Mouse (Mus musculus) neural tube, embryonic 14.5 days (tissue): Measurements from ENCODE around the gene Igdcc4. TPM values are rescaled to one million over a fixed set of nuclear protein-coding genes. Genes with fewer than 3 reads are reported as not detected.

Experiments used
- ATAC-seq: fragments of 200-750 bp; cut with Nextera tagmentation; 2 replicates; pipeline ENCODE4 v1.8.0; 2017; ENCODE audit warnings: low read depth, mild to moderate bottlenecking, moderate TSS enrichment, moderate library complexity
- H3K27ac ChIP-seq: fragments of 300-500 bp; sonication (generic); 2 replicates; pipeline ENCODE4 v1.5.1; 2014; ENCODE audit warnings: low read depth, mild to moderate bottlenecking, control low read depth, low read length, moderate library complexity, mixed read lengths
- H3K27me3 ChIP-seq: fragments of 300-500 bp; sonication (generic); 2 replicates; pipeline ENCODE4 v1.6.1; 2014; ENCODE audit warnings: low read length; ENCODE audit not compliant: control insufficient read depth, insufficient read depth
- H3K36me3 ChIP-seq: fragments of 300-500 bp; sonication (generic); 2 replicates; pipeline ENCODE4 v1.6.1; 2014; ENCODE audit warnings: low read length, mixed read lengths; ENCODE audit not compliant: control insufficient read depth, insufficient read depth
- H3K4me1 ChIP-seq: fragments of 300-500 bp; sonication (generic); 2 replicates; pipeline ENCODE4 v1.6.1; 2014; ENCODE audit warnings: low read length; ENCODE audit not compliant: control insufficient read depth, insufficient read depth
- H3K4me2 ChIP-seq: fragments of 300-500 bp; sonication (generic); 2 replicates; pipeline ENCODE4 v1.6.1; 2014; ENCODE audit warnings: mild to moderate bottlenecking, low read depth, low read length, control low read depth
- H3K4me3 ChIP-seq: fragments of 300-500 bp; sonication (generic); 2 replicates; pipeline ENCODE4 v1.5.1; 2014; ENCODE audit warnings: low read depth, low read length, control low read depth, mixed read lengths
- H3K9ac ChIP-seq: fragments of 300-500 bp; sonication (generic); replicated peaks from 2 replicates; pipeline ENCODE4 v1.6.1; 2014; ENCODE audit warnings: low read depth, mild to moderate bottlenecking, control low read depth, low read length, mixed read lengths
- H3K9me3 ChIP-seq: fragments of 300-500 bp; sonication (generic); 2 replicates; pipeline ENCODE4 v1.6.1; 2016; ENCODE audit warnings: low read length; ENCODE audit not compliant: control insufficient read depth
- WGBS: fragments of 180-500 bp; shearing (Covaris S2); extraction: QIAGEN DNeasy Blood & Tissue Kit; methylation state at CpG from one replicate; pipeline ENCODE4 v1.1.7; 2014; 5-methylcytosine and 5-hydroxymethylcytosine counted together
- polyA plus RNA-seq: library from polyadenylated mRNA; unstranded; fragments of >200 nt; fragmentation: Nextera tagmentation; extraction: Ambion mirVana; gene quantifications from 2 replicates; pipeline ENCODE4 v1.2.1, GENCODE M21; 2014

The Igdcc4 gene
- polyA plus RNA-seq, 1 experiment from 2014 or later: 19.4 TPM

DNA sequence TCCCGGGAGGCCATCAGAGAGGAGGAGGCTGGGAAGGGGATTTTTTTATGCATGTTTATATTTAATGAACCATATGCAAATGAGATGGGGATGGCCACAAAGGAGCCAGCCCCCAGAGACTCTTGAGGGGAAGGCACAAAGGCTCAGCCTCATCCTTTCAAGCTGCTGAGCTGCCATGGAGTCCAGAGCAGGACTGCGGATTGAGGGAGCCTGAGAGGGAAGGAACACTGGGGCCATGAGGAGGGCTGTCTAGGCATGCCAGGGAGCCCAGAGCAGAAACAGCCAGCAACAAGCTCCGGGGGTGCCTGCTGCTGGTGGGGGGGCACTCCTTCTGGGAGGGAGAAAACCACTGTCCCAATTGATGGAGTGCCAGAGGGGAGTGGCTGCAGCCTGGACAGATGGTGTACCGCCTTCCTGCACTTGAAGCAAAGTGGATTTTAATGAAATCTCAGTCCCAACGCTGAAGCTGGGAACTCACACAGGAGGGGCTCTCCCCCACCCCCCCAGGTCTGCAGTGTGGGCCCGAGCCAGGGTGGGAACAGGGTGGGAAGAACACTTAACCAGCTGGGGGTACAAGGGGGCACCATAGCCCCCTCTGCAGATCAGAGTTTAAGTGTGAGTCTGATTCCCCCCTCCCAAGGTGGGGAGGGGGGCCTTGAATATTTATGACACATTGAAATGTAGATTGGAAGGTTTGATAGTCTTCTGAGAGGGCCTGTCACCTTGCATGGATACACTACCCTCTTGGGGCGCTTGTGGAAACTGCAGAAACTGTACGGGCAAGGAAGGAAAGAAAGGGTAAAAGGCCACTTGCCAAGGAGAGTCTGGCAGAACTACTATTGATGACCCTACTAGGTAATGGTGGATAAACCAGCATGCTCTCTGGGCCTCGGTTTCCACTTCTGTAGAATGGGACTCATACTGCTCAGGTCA is 74.9 kb downstream of the Igdcc4 start:
- 9% methylated on average over 9 of the region's 9 CpGs for WGBS
- H3K4me3 ChIP-seq: no peak overlapping the region
- H3K4me2 ChIP-seq: no peak overlapping the region
- peaks cover 57% of the 10 kb centered on the region for H3K4me1 ChIP-seq
- H3K9ac ChIP-seq: no peak overlapping the region
- H3K9me3 ChIP-seq: no peaks in the 10 kb centered on the region
- no peaks in the 10 kb centered on the region for H3K36me3 ChIP-seq
- peak overlapping the region; percentile 76 for H3K27ac ChIP-seq
- H3K27me3 ChIP-seq: no peaks in the 10 kb centered on the region
- ATAC-seq: peak; percentile 66

DNA sequence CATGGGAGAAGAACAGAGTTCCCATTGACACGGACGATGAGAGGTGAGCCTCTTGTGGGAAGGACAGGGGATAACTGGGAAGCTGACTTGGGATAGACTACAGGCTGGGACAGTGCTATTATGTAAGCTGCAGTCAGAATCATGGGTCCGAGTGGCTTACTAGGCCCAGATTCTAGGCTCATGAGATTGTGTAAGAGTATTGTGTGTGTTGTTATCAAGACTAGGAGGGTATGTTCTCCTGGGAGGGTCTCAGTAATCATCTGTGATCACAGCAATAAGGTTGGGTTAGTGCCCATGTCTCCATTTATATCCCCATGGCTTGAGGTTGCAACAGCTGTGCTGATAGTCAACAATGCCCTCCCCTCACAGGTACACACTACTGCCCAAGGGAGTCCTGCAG is 76.2 kb downstream of the Igdcc4 start:
- no peak overlapping the region for H3K9ac ChIP-seq
- H3K36me3 ChIP-seq: no peaks in the 10 kb centered on the region
- no peak for ATAC-seq
- H3K4me2 ChIP-seq: no peak overlapping the region
- H3K4me1 ChIP-seq: peaks cover 57% of the 10 kb centered on the region
- H3K27me3 ChIP-seq: no peaks in the 10 kb centered on the region
- 48% methylated on average over 3 of the region's 3 CpGs for WGBS
- H3K4me3 ChIP-seq: no peak overlapping the region
- H3K9me3 ChIP-seq: no peaks in the 10 kb centered on the region
- H3K27ac ChIP-seq: peak overlapping the region; percentile 79

DNA sequence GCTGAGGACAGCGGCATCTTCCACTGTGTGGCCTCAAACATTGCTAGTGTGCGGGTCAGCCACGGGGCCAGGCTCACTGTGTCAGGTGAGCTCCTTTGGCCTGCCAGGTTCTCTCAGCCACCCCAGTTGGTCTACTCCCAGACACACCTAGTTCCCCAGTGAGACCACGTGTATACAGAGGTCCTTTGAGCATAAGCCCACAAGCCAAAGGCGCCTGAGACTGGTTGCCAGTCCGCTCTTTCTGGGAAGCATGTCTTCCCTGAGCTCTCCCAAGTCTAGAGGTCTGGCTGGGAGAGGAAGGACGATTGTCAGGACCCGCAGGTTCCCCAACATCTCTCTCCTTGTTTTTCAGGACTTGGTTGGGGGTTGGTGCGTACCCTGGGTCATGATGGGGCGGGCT is 76.6 kb downstream of the Igdcc4 start:
- WGBS: 48% methylated on average over 10 of the region's 10 CpGs
- no peak overlapping the region for H3K9ac ChIP-seq
- no peak for ATAC-seq
- H3K4me2 ChIP-seq: no peak overlapping the region
- no peaks in the 10 kb centered on the region for H3K9me3 ChIP-seq
- peaks cover 57% of the 10 kb centered on the region for H3K4me1 ChIP-seq
- H3K27ac ChIP-seq: peak overlapping the region; percentile 79
- H3K36me3 ChIP-seq: peaks cover 3% of the 10 kb centered on the region; the same call in 1 of the 2 replicates
- H3K4me3 ChIP-seq: no peak overlapping the region
- H3K27me3 ChIP-seq: no peaks in the 10 kb centered on the region

DNA sequence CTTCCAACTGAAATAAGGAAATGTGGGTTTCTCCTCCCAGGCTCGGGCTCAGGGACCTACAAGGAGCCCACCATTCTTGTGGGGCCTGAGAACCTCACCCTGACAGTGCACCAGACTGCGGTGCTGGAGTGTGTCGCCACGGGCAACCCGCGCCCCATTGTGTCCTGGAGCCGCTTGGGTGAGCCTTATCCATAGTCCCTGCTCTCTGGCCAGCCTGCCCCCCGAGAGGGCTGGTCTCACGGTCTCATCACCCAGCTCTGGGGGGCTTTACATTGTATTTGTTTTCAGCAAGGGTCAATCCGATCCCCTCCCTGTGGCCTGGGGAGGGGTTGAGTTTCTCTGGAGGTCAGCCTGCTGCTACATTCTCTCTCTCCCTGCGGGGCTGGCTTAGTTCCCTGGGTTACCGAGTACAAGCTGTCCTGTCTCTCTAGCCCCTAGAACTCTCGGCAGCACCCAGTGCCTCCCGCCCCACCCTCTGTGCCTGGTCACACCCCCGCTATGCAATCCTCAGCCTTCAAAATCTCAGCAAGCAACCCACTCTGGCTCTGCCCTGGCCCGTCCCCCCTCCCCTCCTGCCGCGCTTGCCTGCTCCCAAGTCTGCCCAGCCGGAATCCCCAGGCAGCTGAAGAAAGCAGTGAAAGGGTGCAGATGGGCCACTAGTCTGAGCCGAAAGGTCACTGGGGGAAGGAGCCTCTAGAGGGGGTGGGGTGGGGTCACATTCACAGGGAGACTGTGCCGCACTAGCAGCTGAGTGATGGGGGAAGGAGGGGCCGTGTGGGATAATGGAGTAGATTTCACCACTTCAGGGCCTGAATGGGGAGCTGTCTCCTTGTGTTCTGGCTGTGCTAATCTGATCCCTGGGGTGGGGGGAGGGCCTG is 77.3 kb downstream of the Igdcc4 start:
- H3K9me3 ChIP-seq: no peaks in the 10 kb centered on the region
- no peak overlapping the region for H3K4me3 ChIP-seq
- no peak overlapping the region; the same call in 1 of the 2 replicates for H3K4me2 ChIP-seq
- no peaks in the 10 kb centered on the region for H3K27me3 ChIP-seq
- H3K9ac ChIP-seq: peak overlapping the region; percentile 37
- peak; percentile 51 for ATAC-seq
- H3K27ac ChIP-seq: peak overlapping the region; percentile 79
- H3K36me3 ChIP-seq: peaks cover 9% of the 10 kb centered on the region
- H3K4me1 ChIP-seq: peaks cover 57% of the 10 kb centered on the region
- 4% methylated on average over 22 of the region's 22 CpGs for WGBS

DNA sequence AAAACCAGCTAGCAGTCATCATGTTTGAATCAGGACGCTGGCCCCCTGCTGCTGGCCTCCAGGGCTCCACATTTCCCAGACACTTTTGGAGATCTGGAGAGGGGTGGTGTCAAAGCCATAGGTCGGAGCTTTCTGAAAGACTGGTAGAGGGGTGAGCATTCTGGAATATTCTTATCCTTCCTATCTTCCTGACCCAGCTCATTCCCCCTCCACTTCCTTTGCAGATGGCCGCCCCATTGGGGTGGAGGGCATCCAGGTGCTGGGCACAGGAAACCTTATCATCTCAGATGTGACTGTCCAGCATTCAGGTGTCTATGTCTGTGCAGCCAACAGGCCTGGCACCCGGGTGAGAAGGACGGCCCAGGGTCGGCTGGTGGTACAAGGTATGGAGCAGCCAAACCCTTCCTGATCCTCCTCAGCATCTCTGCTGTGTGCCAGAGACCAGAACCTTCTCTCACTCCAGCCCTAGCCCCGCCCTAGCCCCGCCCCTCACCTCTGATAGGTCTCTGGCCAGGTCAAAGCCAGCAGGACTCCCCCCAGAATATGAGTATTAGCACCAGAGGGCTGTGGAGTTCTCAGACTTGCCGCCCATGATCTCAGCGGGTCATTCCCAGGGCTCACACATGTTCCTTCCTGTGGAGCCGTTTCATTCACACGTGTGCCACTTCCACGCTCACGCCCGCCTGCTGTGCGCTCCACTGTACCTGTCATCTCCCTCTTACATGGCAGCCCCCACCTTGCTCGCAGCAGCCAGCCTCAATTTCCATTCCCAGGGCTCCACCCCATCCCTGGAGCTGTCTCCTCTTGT is 78.7 kb downstream of the Igdcc4 start:
- Histone ChIP-seq H3K27ac (peak overlapping the region; percentile 79; the same call in 1 of the 2 replicates), H3K27me3 (no peaks in the 10 kb centered on the region), H3K36me3 (peaks cover 18% of the 10 kb centered on the region), H3K9me3 (no peaks in the 10 kb centered on the region), H3K9ac (no peak overlapping the region), H3K4me2 (no peak overlapping the region), H3K4me1 (peaks cover 57% of the 10 kb centered on the region), H3K4me3 (no peak overlapping the region)
- no peak for ATAC-seq
- WGBS: 31% methylated on average over 17 of the region's 17 CpGs

Other genes starting within 250 kb of the Igdcc4 start
- 0.06 and 0.07 TPM in 2 replicates for gene Slc24a1, start 149.9 kb upstream of the Igdcc4 start, polyA plus RNA-seq
- gene Ints14, start 140.6 kb upstream of the Igdcc4 start, polyA plus RNA-seq: 37.3 and 43.4 TPM in 2 replicates
- 223 and 225 TPM in 2 replicates for gene Hacd3, start 79.8 kb upstream of the Igdcc4 start, polyA plus RNA-seq
- gene Dpp8, start 69.1 kb upstream of the Igdcc4 start, polyA plus RNA-seq: 32.3 and 39.9 TPM in 2 replicates
- 9.9 and 10.1 TPM in 2 replicates for gene Igdcc3, start 39.7 kb downstream of the Igdcc4 start, polyA plus RNA-seq
- gene Parp16, start 93.9 kb downstream of the Igdcc4 start, polyA plus RNA-seq: 5.3 and 6.7 TPM in 2 replicates
- gene Cilp, start 163.7 kb downstream of the Igdcc4 start, polyA plus RNA-seq: 0.23 and 0.57 TPM in 2 replicates
- gene Clpx, start 192.8 kb downstream of the Igdcc4 start, polyA plus RNA-seq: 40.5 and 43.1 TPM in 2 replicates
- gene Pdcd7, start 244.6 kb downstream of the Igdcc4 start, polyA plus RNA-seq: 12.3 and 12.5 TPM in 2 replicates